Mouse (Mus musculus) liver, adult 2 months (tissue): ENCODE results near the gene Gm10188. TPM values are rescaled to one million over a fixed set of nuclear protein-coding genes. Genes with fewer than 3 reads are reported as not detected.

Experiments
- DNase-seq: peaks from one replicate; pipeline ENCODE4 v3.0.0-alpha.2; 2011; ENCODE audit warnings: low read depth, low spot score; ENCODE audit errors: extremely low read depth
- H3K27ac ChIP-seq: fragments of 200-500 bp; replicated peaks from 2 replicates; pipeline ENCODE4 v1.5.1; 2012; ENCODE audit warnings: low read depth, mild to moderate bottlenecking, control low read depth, inconsistent platforms, low read length; ENCODE audit not compliant: insufficient read depth
- H3K27me3 ChIP-seq: fragments of 200-500 bp; 2 replicates; pipeline ENCODE4 v1.6.1; 2012; ENCODE audit warnings: mild to moderate bottlenecking, moderate library complexity, low read length, inconsistent platforms; ENCODE audit not compliant: control insufficient read depth, insufficient read depth
- H3K36me3 ChIP-seq: fragments of 200-500 bp; 2 replicates; pipeline ENCODE4 v1.6.1; 2012; ENCODE audit warnings: low read length, inconsistent platforms; ENCODE audit not compliant: control insufficient read depth, insufficient read depth
- H3K4me1 ChIP-seq: fragments of 200-500 bp; 2 replicates; pipeline ENCODE4 v1.6.1; 2011; ENCODE audit warnings: low read length; ENCODE audit not compliant: control insufficient read depth, insufficient read depth
- H3K4me3 ChIP-seq: fragments of 200-500 bp; 2 replicates; pipeline ENCODE4 v1.5.1; 2011; ENCODE audit warnings: low read depth, mild to moderate bottlenecking, control low read depth, low read length, moderate library complexity; ENCODE audit not compliant: insufficient read depth
- H3K79me2 ChIP-seq: fragments of 200-500 bp; 2 replicates; pipeline ENCODE4 v1.6.1; 2012; ENCODE audit warnings: inconsistent platforms, mild to moderate bottlenecking, low read length, moderate library complexity; ENCODE audit not compliant: control insufficient read depth, insufficient read depth
- H3K9ac ChIP-seq: fragments of 200-500 bp; 2 replicates; pipeline ENCODE4 v1.6.1; 2012; ENCODE audit warnings: low read depth, mild to moderate bottlenecking, control low read depth, inconsistent platforms, low read length
- CTCF ChIP-seq: fragments of 200-500 bp; IDR thresholded peaks from 2 replicates; pipeline ENCODE4 v1.5.1; 2011; ENCODE audit warnings: low read depth, low read length, control low read depth
- POLR2A ChIP-seq: fragments of 200-500 bp; IDR thresholded peaks from 2 replicates; pipeline ENCODE4 v1.6.1; 2011; ENCODE audit warnings: low read length, control low read depth; ENCODE audit not compliant: insufficient read depth; ENCODE audit errors: extremely low read depth
- WGBS: fragments of 180-500 bp; shearing (Covaris S2); methylation state at CpG from one replicate; pipeline ENCODE4 v1.1.7; 2018; 5-methylcytosine and 5-hydroxymethylcytosine counted together
- polyA plus RNA-seq: library from polyadenylated mRNA; depleted of rRNA; stranded (reverse); fragments of >200 nt; gene quantifications from 2 replicates; pipeline ENCODE4 v1.2.3, GENCODE M21; 2012
- total RNA-seq: library from RNA; depleted of rRNA; stranded (reverse); fragments of >200 nt; gene quantifications from 2 replicates; pipeline ENCODE4 v1.2.3, GENCODE M21; 2014

The Gm10188 gene
- total and polyA plus RNA-seq, 2 experiments, result not detected

DNA sequence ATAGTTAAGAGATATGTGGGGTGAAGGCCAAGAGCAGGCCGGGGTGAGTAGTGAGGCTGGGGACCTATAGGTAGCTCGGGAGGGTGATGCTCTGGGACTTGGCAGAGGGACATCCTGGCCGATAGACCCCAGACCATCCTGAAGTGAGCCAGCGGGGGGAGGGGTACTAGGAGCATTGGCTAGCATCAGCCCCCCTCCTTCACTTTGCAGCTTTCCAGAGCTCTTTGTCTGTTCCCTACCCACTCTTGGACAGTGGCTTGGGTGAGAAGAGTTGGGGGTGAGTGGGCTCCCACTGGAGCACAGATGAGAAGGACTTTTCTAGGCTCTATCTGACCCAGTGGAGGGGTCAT lies 28.1 kb downstream of the Gm10188 start:
- Histone ChIP-seq H3K36me3 (no peaks in the 10 kb centered on the region), H3K27ac (no peak overlapping the region), H3K9ac (no peak overlapping the region), H3K27me3 (no peaks in the 10 kb centered on the region), H3K79me2 (no peaks in the 10 kb centered on the region), H3K4me1 (no peaks in the 10 kb centered on the region), H3K4me3 (no peak overlapping the region)
- DNase-seq, result no peak
- WGBS, result 43% methylated on average over 4 of the region's 4 CpGs
- TF ChIP-seq CTCF (no peak), POLR2A (no peak)

DNA sequence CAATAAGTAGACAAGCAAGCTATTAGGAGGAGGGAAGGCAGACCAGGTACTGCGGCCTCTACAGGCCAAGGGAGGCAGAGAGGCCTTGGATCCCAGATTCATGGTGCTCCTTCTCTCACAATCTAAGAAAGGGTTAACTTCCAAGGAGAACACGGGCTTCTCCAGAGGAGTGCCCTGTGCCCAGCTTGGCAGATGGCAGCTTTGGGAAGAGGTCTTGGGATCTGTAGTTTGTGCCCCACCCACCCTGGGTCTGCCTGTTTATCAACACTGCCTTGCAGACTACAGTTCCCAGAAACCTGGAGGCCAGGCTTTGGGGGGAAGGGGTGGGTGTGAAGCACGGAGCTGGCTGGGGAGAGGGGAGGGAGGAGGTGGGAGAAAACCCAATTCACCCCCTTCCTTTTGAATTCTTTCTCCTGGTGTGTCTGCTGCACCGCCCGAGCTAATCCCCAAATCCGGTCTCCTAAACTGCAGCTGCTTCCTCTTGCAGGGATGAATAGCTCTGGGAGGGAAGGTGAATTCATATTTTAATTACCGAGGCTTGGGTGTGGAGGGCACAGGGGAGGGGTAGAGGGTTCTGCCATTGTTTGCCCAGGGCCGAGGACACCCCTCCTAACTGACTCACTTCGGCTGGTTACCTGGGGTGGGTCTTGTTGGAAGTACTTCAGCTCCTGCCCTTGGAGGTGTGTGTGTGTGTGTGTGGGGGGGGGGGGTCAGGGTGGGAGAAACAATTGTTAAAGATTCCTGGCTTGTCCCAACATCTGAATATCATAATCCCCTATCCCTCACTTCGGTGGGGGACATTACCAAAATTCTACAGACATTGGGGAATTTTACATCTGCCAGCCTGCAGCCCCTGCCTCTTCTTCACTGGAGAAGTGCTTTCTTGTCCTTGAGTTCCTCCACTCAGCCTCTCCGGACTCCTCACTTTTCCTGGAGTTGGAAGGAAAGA lies 28.7 kb downstream of the Gm10188 start:
- Histone ChIP-seq H3K4me3 (no peak overlapping the region), H3K27ac (no peak overlapping the region), H3K36me3 (no peaks in the 10 kb centered on the region), H3K9ac (no peak overlapping the region), H3K27me3 (no peaks in the 10 kb centered on the region), H3K4me1 (no peaks in the 10 kb centered on the region), H3K79me2 (no peaks in the 10 kb centered on the region)
- WGBS, result 37% methylated on average over 11 of the region's 11 CpGs
- 0 out of 2 replicates have a peak, but pooled peaks have one; percentile 2 for TF ChIP-seq CTCF
- TF ChIP-seq POLR2A, result no peak
- no peak for DNase-seq

- Histone ChIP-seq H3K79me2 (no peaks in the 10 kb centered on the region), H3K27ac (no peak overlapping the region), H3K36me3 (no peaks in the 10 kb centered on the region), H3K9ac (no peak overlapping the region), H3K27me3 (no peaks in the 10 kb centered on the region), H3K4me3 (no peak overlapping the region), H3K4me1 (no peaks in the 10 kb centered on the region)
- WGBS, result 24% methylated on average over 12 of the region's 12 CpGs
- no peak for DNase-seq
- no peak for TF ChIP-seq CTCF
- no peak for TF ChIP-seq POLR2A
These were observed 29.6 kb downstream of the Gm10188 start for GRCm38 (mm10) chr1:132199934-132200333.

- 79% methylated on average over 6 of the region's 6 CpGs for WGBS
- no peaks in the 10 kb centered on the region for H3K36me3 ChIP-seq
- H3K9ac ChIP-seq, result no peak overlapping the region
- H3K27me3 ChIP-seq, result no peaks in the 10 kb centered on the region
- no peak for TF ChIP-seq CTCF
- no peak for TF ChIP-seq POLR2A
- H3K4me3 ChIP-seq, result no peak overlapping the region
- no peak overlapping the region for H3K27ac ChIP-seq
- no peaks in the 10 kb centered on the region for H3K4me1 ChIP-seq
- no peak for DNase-seq
- H3K79me2 ChIP-seq, result no peaks in the 10 kb centered on the region
These were observed 30.3 kb downstream of the Gm10188 start for GRCm38 (mm10) chr1:132199244-132199643.

GRCm38 (mm10) chr1:132198401-132199071 lies 31.0 kb downstream of the Gm10188 start:
- WGBS, result 87% methylated on average over 16 of the region's 16 CpGs
- Histone ChIP-seq H3K4me3 (no peak overlapping the region), H3K27ac (no peak overlapping the region), H3K27me3 (no peaks in the 10 kb centered on the region), H3K4me1 (no peaks in the 10 kb centered on the region), H3K79me2 (no peaks in the 10 kb centered on the region), H3K9ac (no peak overlapping the region), H3K36me3 (no peaks in the 10 kb centered on the region)
- DNase-seq, result no peak
- TF ChIP-seq POLR2A, result no peak
- no peak for TF ChIP-seq CTCF

DNA sequence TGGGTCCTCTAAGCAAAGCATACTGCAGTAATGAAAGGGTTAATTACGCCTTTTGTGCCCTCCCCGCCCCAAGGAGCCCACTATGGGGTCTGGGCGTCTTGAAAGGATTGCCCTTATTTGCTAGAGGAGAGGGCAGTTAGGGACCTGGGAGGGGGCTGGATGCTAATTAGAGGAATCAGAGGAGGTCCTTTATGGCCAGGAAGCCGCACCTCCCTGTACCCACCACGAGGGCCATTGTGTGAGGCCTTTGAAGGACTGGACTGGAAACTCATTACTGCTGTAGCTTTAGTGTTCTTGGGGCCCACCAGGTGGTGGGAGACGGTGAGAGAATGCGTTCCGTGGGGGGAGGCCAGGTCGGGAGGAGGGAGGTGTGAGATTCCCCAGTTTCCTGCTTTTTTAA lies 31.9 kb downstream of the Gm10188 start:
- no peak overlapping the region for H3K27ac ChIP-seq
- TF ChIP-seq CTCF (no peak), POLR2A (no peak)
- 32% methylated on average over 9 of the region's 9 CpGs for WGBS
- no peak overlapping the region for H3K9ac ChIP-seq
- no peaks in the 10 kb centered on the region for H3K36me3 ChIP-seq
- DNase-seq, result no peak
- H3K27me3 ChIP-seq, result no peaks in the 10 kb centered on the region
- H3K4me1 ChIP-seq, result no peaks in the 10 kb centered on the region
- H3K4me3 ChIP-seq, result no peak overlapping the region
- no peaks in the 10 kb centered on the region for H3K79me2 ChIP-seq
